ENCODE assay signal across 17 mouse cellular contexts in the genomic region with DNA sequence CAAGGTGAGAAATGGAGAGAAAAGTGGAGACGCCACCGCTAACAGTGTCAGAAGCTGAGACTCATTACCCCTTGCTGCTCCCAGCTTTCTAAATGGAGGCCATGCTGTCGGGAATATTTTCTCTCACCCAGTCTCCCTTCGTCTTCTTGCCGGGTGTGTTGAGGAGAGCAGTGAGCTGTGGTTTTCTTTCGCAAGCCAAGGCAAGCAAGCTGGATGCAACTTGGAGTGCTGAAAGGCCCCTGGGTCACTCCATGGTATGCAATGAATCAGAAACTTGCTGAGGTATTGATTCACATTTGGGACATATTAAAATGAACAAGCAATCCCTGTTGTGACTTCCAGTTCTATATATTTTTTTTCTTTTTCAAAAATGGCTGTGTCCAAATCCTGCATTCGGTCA.
"Had no signal": no experiment of that assay in that cellular context is flagged by ENCODE, and none has a peak within 500 bp of the region (broad histone marks: within the 10 kb centered on the region; RNA-seq: fewer than 3 reads in every experiment).

No protein-coding gene starts in this region.

- H3K27me3 ChIP-seq: kidney, embryonic 15.5 days; limb, embryonic 12.5 days; liver, embryonic 12.5 days; liver, embryonic 15.5 days; megakaryocyte, embryonic 14.5 days; midbrain, embryonic 13.5 days had no signal

- H3K9me3 ChIP-seq: kidney, embryonic 15.5 days; limb, embryonic 12.5 days; liver, embryonic 12.5 days; liver, embryonic 15.5 days; midbrain, embryonic 10.5 days; midbrain, embryonic 13.5 days had no signal

- H3K36me3 ChIP-seq: kidney, embryonic 15.5 days; limb, embryonic 12.5 days; liver, embryonic 12.5 days; liver, embryonic 15.5 days; midbrain, embryonic 10.5 days; midbrain, embryonic 13.5 days had no signal

- DNase-seq: kidney, adult 8-10 months; kidney, postnatal 10 days; kidney, postnatal 36 days; layer of hippocampus, postnatal 36 days; liver; lung, adult 2 months; thymus, adult 18-20 months; thymus, postnatal 4 days had no signal

- H3K27ac ChIP-seq: kidney, embryonic 15.5 days; left cerebral cortex, adult 2 months; limb, embryonic 12.5 days; liver, embryonic 12.5 days; liver, embryonic 15.5 days; macrophage; midbrain, embryonic 10.5 days; midbrain, embryonic 13.5 days had no signal

- H3K4me1 ChIP-seq: kidney, embryonic 15.5 days; liver, embryonic 12.5 days; liver, embryonic 15.5 days; megakaryocyte, embryonic 14.5 days; midbrain, embryonic 13.5 days had no signal

- H3K4me3 ChIP-seq: kidney, embryonic 15.5 days; left cerebral cortex, adult 2 months; limb, embryonic 12.5 days; liver, embryonic 12.5 days; liver, embryonic 15.5 days; megakaryocyte, embryonic 14.5 days; midbrain, embryonic 10.5 days; midbrain, embryonic 13.5 days had no signal
